Mouse (Mus musculus) heart, postnatal 14 days (tissue): ENCODE measurements at regions not wholly inside any gene's neighbourhood (a gene's known extent, or its start where the extent isn't known, plus 50 kb on each side); places are given as distances from the start of the nearest gene placed in this dataset.
"Not testable (repeated sequence)": the region's sequence is repeated elsewhere in the genome, so short reads cannot be mapped to it uniquely, and the experiment has no call there.

ENCODE experiments used
- DNase-seq, 2 experiments: peaks; one replicate each; pipeline ENCODE4 v3.0.0; 2021 to 2022
- intact Hi-C: fragments of 180-260 bp; cut with DNase I; formaldehyde crosslinking; loops from one replicate; pipeline ENCODE4 v1.15.1; 2025

DNA sequence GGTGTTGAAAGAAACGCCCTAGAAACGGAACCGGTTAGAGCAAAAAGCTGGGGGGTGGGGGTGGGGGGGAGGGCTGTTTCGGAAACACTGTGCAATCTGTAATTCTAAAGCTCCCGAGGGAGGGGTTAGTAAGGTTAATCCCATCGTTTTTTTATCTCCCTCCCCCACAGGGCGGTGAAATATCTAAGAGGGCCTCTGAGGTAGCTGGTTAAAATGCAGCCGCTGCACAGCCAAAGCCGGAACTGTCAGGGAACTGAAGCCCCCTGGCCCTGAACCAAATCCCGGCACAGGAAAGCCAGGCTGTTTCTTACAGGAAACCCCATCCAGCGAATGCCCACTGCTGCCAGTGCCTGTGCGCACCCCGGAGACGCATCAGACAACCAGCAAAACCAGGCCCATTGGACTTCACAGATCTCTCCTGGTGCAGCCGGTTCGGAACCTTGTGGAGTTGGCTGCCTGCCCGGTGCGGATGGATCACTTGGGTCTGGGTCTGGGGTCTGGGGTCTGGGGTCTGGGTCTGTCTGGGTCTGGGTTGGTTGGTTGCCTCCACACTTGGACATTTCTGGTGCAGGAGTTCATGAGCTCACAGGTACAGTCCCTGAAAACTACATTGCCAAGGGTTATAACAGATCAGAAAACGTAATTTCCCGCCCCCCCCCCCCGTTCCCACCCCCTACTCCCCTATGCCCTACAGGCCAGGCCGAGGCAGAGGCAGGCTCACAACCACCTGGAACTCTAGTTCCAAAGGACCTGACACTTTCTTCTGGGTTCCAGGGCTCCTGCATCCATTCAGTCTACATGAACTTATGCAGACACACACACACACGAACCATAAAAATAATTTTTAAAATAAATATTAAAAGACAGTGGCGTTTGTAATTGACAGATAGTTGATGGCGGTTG lies 272.7 kb downstream of the Gxylt1 start:
- intact Hi-C loops: loop anchor here (10.0 kb wide), 1 partner anchor 557 kb away; no protein-coding TSS in a partner anchor
- DNase-seq: peak; percentile 2 to 37

DNA sequence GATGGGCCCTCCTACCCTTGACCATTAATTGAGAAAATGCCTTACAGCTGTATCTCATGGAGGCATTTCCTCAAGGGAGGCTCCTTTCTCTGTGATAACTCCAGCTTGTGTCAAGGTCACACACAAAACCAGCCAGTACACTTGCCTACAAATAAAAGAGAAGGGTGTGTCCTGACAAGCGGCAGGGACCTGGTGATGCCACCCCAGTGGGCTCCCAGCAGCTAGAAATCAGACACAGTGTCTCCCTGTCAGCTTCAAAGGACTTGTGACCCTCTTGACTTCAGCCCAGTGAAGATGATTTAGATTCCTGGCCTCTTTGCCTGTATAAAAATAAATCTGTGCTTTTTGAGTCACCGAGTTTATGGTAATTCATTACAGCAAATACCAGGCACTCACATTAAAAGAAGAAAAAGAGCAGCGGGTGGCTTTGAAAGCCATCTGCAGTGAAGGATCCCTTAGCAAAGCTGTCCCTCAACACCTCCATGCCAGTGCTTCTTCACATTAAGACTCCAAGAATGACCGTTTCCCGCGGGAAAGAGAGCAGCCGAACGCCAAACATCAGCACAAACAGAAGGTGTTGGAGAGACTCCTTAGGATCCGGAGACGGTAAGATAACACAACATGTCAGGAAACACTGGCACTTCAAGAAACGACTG lies 273.5 kb downstream of the Gxylt1 start:
- intact Hi-C loops: loop anchor here (10.0 kb wide), 1 partner anchor 557 kb away; no protein-coding TSS in a partner anchor
- peak in 1 of 2 experiments; percentile 7 for DNase-seq

DNA sequence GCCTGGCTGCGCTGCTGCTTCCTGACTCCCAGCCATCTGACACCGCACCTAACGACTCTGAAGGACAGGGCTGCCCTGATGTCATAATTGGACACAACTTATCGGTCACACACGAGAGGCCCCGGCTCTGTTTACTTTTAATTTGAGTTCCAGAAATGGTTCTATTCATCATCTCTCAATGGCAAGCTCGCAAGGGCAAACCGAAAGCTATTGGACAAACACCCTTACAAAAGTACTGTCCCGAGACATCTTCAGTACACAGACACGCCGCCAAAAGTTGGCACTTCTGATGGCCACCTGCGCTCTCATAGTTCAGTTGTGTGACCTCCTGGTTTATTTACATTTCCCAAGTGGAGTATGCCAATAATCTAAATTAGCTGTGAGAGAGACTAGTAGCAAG lies 274.9 kb downstream of the Gxylt1 start:
- intact Hi-C loops: loop anchor here (10.0 kb wide), 1 partner anchor 555 kb away; no protein-coding TSS in a partner anchor
- DNase-seq: no peak

DNA sequence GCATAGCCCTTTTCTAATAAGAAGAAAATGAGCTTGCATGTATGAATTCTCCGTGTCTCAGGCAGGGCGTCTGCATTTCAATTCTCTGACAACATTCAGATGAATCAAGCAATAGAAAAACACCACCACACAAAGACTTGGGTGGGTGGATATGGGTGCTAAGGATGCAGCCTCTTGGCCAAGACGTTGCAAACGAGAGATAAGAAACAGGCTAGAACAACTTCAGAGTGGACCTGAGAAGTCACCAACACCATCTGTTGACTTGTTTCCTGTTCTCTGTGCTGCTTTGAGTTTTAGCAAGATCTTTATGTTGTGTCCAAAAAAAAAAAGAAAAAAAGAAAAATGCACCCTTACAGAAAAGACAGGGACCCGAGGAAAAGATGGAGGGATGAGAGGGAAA lies 277.0 kb downstream of the Gxylt1 start:
- intact Hi-C loops: no loop called here
- DNase-seq: no peak

DNA sequence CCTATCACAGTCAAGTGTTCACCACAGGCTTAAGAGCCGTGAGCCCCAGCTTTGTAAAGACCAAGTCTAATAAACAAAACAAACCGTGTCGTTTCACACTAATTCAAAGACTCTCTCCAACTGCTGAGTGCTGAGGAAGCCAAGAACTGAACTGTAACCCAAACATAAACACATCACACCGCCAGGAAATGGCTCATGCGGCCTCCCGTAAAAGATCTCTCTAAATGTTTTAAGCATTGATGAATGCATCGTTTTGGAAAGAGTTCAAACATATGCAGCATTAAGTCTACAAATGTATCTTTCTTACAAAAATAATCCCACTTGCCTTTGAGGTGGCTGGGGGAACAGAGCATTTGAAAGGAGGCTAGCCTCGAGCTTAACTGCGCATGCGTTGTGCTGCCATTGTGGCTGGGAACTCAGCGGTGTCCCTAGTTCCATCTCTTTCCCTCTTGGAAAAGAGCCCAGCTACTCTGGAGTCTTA lies 280.7 kb downstream of the Gxylt1 start:
- DNase-seq: no peak
- intact Hi-C loops: no loop called here

DNA sequence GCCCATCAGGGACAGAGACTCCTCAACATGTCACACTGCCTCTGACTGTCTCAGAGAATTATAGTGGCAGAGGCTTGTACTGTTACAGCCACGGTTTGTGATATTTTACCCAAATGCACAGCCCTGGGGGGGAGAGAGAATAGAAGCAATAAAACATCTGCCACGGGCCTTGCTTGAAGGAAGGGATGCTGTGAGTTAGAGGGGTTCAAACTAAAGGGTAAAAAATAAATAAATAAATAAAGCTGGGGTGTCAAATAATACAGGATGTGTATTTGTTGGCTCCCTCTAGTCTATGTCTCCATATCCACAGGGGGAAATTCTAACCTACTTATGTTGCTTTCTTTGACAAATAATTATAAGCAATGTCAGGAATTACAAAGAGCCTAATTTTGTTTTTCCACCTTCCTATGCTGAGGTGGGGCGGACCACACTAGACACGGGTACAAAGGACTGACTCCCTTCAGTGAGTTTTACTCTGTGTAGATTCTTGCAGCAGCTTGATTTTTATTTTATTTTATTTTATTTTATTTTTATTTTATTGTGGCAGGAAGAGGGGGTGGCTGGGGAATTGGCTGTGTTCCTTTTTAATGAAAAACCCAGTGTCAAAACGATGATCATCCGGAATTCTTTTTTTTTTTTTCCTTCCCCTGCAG lies 281.3 kb downstream of the Gxylt1 start:
- intact Hi-C loops: no loop called here
- DNase-seq: no peak

DNA sequence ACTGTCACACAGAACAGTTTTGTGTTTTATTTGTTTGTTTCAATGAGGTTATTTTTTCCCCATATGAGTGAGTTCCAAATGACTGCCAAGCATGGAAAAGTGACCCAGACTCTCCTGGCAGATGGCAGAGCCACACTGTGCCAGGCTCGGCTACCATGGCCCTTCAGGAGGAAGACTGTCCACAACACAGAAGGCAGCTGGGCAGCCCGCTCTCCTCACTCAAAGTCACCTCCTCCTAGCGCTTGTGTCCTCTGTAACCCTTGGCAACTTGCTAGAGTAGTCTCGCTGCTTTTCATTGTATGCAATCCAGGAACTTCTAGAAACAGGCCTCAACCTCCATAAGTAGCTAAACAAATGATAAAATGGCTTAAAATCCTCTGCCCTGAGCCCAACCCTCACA lies 299.2 kb downstream of the Gxylt1 start:
- intact Hi-C loops: no loop called here
- no peak for DNase-seq

DNA sequence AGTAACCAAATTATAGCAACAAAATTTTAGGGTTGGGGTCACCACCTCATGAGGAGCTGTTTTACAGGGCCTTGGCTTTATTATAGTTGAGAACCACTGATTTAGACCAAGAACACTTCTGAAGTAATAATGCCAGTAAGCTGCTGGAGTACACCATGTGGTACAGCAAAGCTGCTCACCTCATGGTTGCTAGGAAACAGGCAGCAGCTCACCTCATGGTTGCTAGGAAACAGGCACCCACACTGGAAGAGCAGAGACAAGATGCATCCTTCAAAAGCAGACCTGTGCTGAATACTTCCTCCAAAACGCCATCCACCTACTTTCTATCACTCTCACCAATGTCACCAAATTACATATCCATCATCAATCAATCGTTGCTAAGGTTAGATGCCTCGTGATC lies 300.0 kb downstream of the Gxylt1 start:
- DNase-seq: no peak
- intact Hi-C loops: no loop called here

DNA sequence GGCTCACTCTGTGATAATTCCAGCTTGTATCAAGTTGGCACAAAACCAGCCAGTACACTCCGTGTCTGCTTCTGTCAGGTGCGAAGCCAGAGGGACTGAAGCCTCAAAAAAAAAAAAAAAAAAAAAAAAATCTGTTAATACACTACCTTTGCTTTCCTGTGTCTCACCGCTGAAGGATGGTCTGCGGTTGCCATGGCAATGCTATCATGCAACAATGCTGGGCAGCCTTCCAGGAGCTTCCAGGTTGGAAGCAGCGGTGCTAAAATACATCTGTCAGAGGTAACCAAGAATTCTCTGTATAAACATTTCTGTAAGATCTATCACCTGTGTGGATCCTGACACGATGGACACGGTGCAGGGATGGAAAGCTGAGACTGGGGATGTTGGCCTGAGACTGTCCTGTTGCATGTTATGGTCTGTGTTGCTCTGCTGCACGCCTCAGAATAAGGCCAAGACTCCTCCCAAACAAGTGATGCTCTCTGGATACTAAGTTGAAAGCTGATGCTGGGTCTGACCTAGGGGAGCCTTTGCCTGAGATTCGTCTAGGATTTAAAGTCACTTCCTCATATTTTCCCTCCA lies 301.2 kb downstream of the Gxylt1 start:
- DNase-seq: no peak
- intact Hi-C loops: no loop called here

DNA sequence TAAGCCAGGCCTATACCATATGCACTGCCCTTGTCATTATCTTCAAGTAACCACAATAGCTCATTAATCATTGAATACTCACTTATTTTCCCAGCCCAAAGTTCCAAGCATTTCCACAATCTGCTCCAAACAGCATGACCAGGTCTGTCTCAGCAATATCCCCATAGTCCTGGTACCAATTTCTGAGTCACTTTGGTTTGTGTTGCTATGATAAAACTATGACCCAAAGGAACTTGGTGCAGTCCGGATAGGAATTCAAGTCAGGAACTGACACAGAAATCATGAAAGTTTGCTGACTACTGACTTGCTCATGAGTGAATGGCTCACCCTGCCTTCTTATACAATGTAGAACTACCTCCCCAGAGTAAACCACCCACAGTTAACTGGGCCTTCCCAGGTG lies 309.4 kb downstream of the Gxylt1 start:
- intact Hi-C loops: no loop called here
- no peak for DNase-seq

DNA sequence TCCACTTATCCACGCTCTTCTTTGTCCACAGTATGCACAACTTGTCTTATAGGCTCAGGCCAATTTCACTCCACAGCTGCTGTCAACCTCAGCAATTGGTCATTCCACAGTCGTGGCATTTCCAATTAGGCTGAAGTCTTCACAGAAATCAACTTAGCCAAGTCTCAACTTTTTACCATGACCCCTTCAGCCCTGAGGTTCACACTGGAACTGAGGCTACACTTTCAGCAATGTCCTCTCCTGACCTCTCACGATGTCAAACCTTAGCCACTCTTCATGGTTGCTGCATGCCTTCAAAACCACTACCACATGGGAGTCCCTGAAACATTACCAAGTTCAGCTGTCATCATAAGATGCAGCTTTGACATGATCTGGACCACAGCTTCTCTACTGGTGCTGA lies 310.1 kb downstream of the Gxylt1 start:
- DNase-seq: no peak
- intact Hi-C loops: no loop called here

DNA sequence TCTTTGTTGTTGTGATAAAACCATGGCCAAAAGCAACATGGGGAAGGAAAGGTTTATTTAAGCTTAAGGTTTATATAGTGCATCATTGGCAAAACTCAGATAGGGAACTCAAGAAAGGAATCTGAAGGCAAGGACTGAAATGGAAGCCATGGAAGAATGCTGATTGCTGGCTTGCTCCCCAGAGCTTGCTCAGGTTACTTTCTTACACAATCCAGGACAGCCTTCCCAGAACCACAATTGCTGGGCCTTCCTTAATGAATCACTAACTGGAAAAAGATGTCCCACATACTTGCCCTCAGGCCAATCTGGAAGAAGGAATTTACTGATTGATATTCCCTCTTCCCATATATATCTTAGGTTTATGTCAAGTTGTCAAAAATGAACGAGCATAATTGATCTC lies 310.8 kb downstream of the Gxylt1 start:
- intact Hi-C loops: no loop called here
- DNase-seq: no peak

DNA sequence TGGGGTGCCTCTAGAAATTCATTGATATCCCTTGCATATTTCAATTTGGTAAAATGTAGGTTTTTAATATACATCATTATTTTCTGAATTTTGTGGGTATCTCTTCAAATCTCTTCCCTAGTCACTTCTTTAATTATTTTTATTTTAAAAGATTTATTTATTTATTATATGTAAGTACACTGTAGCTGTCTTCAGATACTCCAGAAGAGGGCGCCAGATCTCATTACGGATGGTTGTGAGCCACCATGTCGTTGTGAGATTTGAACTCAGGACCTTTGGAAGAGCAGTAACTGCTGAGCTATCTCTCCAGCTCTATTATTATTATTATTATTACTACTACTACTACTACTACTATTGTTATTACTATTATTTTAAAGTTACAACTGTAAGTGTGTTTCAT lies 324.1 kb downstream of the Gxylt1 start:
- DNase-seq, intact Hi-C loops: not testable (repeated sequence)

DNA sequence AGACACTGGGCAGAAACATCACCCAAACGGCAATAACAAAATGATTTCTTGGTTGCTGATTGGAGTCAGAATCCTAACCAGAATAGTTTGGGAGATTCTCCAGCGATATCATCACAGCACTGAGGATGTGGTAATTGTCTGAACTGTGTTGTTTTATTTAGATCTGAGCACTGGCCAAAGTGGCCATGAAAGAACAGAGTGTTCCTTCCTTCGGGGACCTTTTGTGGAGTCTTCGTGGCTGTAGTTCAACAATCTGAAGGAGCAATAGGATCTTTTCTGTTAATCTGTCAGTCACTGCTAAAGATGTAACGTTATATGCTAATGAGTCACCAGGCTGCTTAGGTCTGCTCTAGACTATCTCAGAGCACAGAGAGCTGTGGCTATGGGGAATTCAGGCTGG lies 328.8 kb downstream of the Gxylt1 start:
- no peak for DNase-seq
- intact Hi-C loops: no loop called here

DNA sequence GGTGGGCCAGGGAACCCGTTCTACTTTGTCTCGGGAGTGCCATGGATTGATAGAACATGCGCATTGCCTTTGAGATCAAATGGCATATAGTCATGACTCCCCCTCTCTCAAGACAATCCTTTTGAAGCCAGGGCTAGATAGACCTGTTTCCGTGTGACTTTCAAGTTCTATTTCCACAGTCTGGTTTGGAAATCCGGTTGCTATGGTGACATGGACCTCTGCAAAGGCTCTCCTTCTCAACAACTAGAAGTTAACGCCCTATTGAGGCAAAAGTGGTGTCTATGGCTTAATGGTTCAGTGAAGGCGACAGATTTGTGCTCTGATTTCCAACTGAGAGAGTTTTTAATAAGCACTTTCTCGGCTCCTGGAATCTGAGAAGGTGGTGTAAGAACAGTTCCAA lies 371.2 kb downstream of the Gxylt1 start:
- intact Hi-C loops: no loop called here
- no peak for DNase-seq

DNA sequence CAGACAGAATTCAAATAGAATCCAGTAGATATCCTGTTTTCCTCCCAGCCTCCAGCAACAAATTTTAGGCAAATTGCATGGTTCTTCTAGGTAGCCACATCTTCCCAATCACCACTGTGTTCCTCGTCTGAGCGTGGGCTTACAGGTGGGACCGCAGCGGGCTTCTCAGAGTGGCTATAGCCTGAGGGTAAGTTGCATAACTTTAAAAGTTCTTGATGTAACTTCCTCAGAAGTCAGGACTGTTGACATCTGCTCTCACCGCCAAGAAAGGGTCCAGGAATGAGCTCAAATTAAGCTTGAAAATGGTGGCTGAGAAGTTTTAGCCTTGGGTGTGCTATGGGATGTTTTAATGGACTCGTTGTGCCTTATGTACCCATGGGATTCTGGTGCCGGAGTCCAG lies 377.7 kb downstream of the Gxylt1 start:
- no peak for DNase-seq
- intact Hi-C loops: no loop called here

DNA sequence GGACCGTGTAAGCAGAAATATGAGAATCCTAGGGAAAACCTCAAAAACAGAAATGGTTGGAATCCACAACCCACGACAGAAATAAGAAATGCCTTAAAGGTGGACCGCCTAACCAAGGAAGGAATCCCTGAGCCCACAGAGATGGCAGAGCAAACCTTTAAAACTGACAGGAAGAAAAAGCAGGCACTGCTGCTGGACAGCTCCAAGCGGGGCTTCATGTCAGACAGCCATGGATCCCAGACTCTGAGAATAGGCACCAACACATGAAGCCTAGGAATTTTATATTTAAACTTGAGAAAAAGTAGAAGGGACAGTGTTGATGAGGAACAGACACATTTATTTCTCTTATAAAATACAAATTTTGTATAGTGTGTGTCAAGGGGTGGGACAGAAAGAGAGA lies 379.1 kb downstream of the Gxylt1 start:
- no peak for DNase-seq
- intact Hi-C loops: no loop called here

DNA sequence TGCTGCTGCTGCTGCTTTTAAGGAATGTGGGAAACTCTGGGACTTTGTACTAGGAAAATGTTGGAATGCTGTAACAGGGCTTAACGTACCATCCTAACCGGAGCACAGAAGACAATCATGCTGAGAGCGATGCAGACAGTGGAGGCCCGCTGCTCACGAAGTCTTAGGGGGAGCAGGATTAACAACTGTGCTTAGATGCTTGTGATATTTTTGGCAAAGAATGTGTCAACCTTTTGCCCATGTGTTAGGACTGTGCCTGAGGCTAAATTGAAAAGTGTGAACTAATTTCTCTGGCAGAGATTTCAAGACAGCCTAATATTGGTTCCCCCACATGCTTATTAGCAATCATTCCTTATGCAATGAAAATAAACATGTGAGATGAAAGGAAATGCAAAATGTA lies 398.5 kb downstream of the Gxylt1 start:
- intact Hi-C loops: no loop called here
- DNase-seq: no peak

DNA sequence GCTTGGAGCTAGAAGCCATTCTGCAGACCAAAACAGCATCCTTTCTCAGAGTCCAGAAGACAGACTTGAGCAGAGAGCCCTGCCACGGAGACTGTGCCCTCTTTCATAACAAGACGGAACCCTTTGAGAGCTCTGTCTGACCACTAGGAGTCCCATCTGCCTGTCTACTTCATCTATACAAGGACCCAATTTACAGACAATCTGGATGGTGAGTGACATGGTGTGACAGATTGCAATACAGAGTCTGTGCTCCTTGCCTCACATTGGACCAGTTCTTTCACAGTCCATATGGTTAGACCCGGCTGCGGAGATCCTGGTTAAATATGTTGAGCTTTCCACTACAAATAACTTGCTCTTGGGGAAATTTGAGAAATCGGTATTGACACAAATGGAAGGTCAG lies 410.9 kb downstream of the Gxylt1 start:
- intact Hi-C loops: no loop called here
- no peak for DNase-seq

DNA sequence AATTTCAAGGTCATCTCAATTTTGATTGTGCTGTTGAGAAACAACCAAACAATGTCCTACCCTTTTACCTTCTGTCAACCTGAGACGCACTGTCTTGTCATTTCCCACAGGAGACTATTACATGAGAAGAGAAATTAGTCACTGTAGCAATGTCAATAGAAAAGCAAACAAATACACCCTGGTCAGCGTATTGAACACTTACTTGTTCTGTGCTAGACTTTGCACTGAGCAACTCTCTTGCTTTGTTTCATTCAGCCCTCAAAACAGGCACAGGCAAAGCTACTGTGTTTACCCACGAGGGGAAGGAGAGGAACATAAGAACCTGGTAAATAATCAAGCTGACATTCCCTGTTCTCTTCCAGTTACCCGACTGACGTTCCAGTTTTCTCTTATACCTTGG lies 424.1 kb downstream of the Gxylt1 start:
- intact Hi-C loops: no loop called here
- no peak for DNase-seq

DNA sequence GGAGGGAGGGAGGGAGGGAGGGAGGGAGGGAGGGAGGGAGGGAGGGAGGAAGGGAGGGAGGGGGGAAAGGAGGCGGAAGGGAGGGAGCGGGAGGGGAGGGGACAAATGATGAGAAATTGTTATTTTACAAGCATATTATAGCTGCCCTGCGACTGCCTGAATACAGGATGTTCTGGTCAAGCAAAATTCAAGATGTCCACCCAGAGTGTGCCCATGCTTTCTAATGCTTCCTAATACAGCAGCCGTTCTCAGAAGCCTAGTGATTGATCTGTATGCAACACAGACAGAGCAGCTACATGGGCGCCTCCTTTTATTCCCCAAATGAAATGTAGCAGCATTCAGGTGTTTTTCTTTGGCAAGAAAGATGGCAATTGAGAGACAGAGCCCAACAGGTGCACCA lies 434.9 kb downstream of the Gxylt1 start:
- intact Hi-C loops: no loop called here
- DNase-seq: no peak
